Mouse (Mus musculus) left cerebral cortex, adult 2 months (tissue): Measurements from ENCODE around the gene Mansc1. TPM values are rescaled to one million over a fixed set of nuclear protein-coding genes. Genes with fewer than 3 reads are reported as not detected.
A peak's percentile ranks its signal among the peaks of the same experiment; 100 is the strongest.

Experiments used
- DNase-seq, 2 experiments: peaks; one replicate each; pipeline ENCODE4 v3.0.0; 2021 to 2022; ENCODE audit warnings: low spot score in 2 of 2, mixed read lengths in 1 of 2; ENCODE audit errors: extremely low spot score in 1 of 2
- H3K27ac ChIP-seq: fragments of 200-600 bp; 2 replicates; pipeline ENCODE4 v1.8.1; 2022
- H3K4me3 ChIP-seq: fragments of 200-600 bp; 2 replicates; pipeline ENCODE4 v1.8.1; 2022
- CTCF ChIP-seq: fragments of 200-600 bp; IDR thresholded peaks from 2 replicates; pipeline ENCODE4 v1.8.1; 2022; ENCODE audit warnings: antibody characterized with exemption, mild to moderate bottlenecking, moderate library complexity
- intact Hi-C: fragments of 180-260 bp; cut with DNase I; formaldehyde crosslinking; loops from one replicate; pipeline ENCODE4 v1.15.1; 2025
- total RNA-seq, 2 experiments: library from RNA; stranded (reverse); gene quantifications; 2 replicates each; pipeline ENCODE4 v1.2.3; 2021

The Mansc1 gene
- total RNA-seq, 2 experiments from 2014 or later, result 11.5 to 12.7 TPM

GRCm38 (mm10) chr6:134586241-134586640 lies 46.0 kb downstream of the Mansc1 start:
- no peak overlapping the region for H3K4me3 ChIP-seq
- intact Hi-C loops, result no loop called here
- DNase-seq, result no peak
- H3K27ac ChIP-seq, result no peak overlapping the region
- no peak for TF ChIP-seq CTCF

- Histone ChIP-seq H3K27ac (no peak overlapping the region), H3K4me3 (no peak overlapping the region)
- intact Hi-C loops, result no loop called here
- no peak for TF ChIP-seq CTCF
- DNase-seq, result no peak
Measured at GRCm38 (mm10) chr6:134584616-134585015, 47.7 kb downstream of the Mansc1 start.

GRCm38 (mm10) chr6:134582110-134582509 lies 50.2 kb downstream of the Mansc1 start:
- no peak overlapping the region for H3K27ac ChIP-seq
- DNase-seq, result no peak
- TF ChIP-seq CTCF, result no peak
- no peak overlapping the region for H3K4me3 ChIP-seq
- intact Hi-C loops, result no loop called here

- TF ChIP-seq CTCF, result no peak
- intact Hi-C loops, result no loop called here
- DNase-seq, result no peak
- Histone ChIP-seq H3K4me3 (no peak overlapping the region), H3K27ac (no peak overlapping the region)
Measured at GRCm38 (mm10) chr6:134579506-134579905, 52.8 kb downstream of the Mansc1 start.

GRCm38 (mm10) chr6:134578039-134578438 lies 54.2 kb downstream of the Mansc1 start:
- no peak for DNase-seq
- H3K4me3 ChIP-seq, result no peak overlapping the region
- TF ChIP-seq CTCF, result no peak
- no peak overlapping the region for H3K27ac ChIP-seq
- intact Hi-C loops, result no loop called here

GRCm38 (mm10) chr6:134575288-134575741 lies 57.0 kb downstream of the Mansc1 start:
- intact Hi-C loops, result no loop called here
- Histone ChIP-seq H3K27ac (no peak overlapping the region), H3K4me3 (no peak overlapping the region)
- TF ChIP-seq CTCF, result no peak
- DNase-seq, result no peak

GRCm38 (mm10) chr6:134567986-134568556 lies 64.2 kb downstream of the Mansc1 start:
- intact Hi-C loops, result loop anchor here (1.0 to 5.0 kb wide), 3 partner anchors 39 to 129 kb away; no protein-coding TSS in a partner anchor
- Histone ChIP-seq H3K4me3 (no peak overlapping the region), H3K27ac (no peak overlapping the region)
- no peak for DNase-seq
- no peak for TF ChIP-seq CTCF

- peak; percentile 78 to 81 for DNase-seq
- TF ChIP-seq CTCF, result no peak
- intact Hi-C loops, result loop anchor here (1.0 to 5.0 kb wide), 3 partner anchors 40 to 128 kb away; no protein-coding TSS in a partner anchor
- H3K27ac ChIP-seq, result peak within 1 kb of the TSS; percentile 95
- H3K4me3 ChIP-seq, result peak within 1 kb of the TSS; percentile 72
Measured at GRCm38 (mm10) chr6:134566818-134567485, 65.3 kb downstream of the Mansc1 start, which contains the start of gene Lrp6. Lrp6 (minus strand) TSS chr6:134566965.

- peak in 1 of 2 experiments; percentile 11 for DNase-seq
- peak overlapping the region; percentile 72 for H3K4me3 ChIP-seq
- intact Hi-C loops, result loop anchor here (5.0 kb wide), 2 partner anchors 41 to 54 kb away; no protein-coding TSS in a partner anchor
- peak overlapping the region; percentile 95 for H3K27ac ChIP-seq
- TF ChIP-seq CTCF, result no peak
Measured at GRCm38 (mm10) chr6:134566248-134566817, 66.0 kb downstream of the Mansc1 start.

- intact Hi-C loops, result loop anchor here (5.0 kb wide), 2 partner anchors 42 to 53 kb away; no protein-coding TSS in a partner anchor
- Histone ChIP-seq H3K27ac (peak overlapping the region; percentile 55; the same call in 1 of the 2 replicates), H3K4me3 (peak overlapping the region; percentile 72)
- DNase-seq, result no peak
- no peak for TF ChIP-seq CTCF
Measured at GRCm38 (mm10) chr6:134565606-134566247, 66.6 kb downstream of the Mansc1 start.

GRCm38 (mm10) chr6:134564539-134564938 lies 67.7 kb downstream of the Mansc1 start:
- no peak for TF ChIP-seq CTCF
- DNase-seq, result no peak
- intact Hi-C loops, result no loop called here
- no peak overlapping the region for H3K27ac ChIP-seq
- no peak overlapping the region; the same call in 1 of the 2 replicates for H3K4me3 ChIP-seq

GRCm38 (mm10) chr6:134559635-134560034 lies 72.7 kb downstream of the Mansc1 start:
- Histone ChIP-seq H3K27ac (no peak overlapping the region), H3K4me3 (no peak overlapping the region)
- DNase-seq, result no peak
- no peak for TF ChIP-seq CTCF
- intact Hi-C loops, result no loop called here

Other genes with a start within 250 kb of the Mansc1 start
- gene Bcl2l14, start 236.2 kb downstream of the Mansc1 start, total RNA-seq, result not detected
- 10 to 100 TPM; 47.2 to 48.0 TPM for gene Lrp6, start 65.5 kb downstream of the Mansc1 start, total RNA-seq
- gene Borcs5, start 7.0 kb upstream of the Mansc1 start, total RNA-seq, result 10 to 100 TPM; 34.1 to 37.6 TPM
- 10 to 100 TPM in 1 of 2 experiments, 1 to 10 TPM in 1; 9.9 to 11.2 TPM for gene Dusp16, start 160.1 kb upstream of the Mansc1 start, total RNA-seq
- 10 to 100 TPM; 38.4 to 39.3 TPM for gene Crebl2, start 197.7 kb upstream of the Mansc1 start, total RNA-seq